Mouse (Mus musculus): ENCODE results near the gene Txnip.

DNA sequence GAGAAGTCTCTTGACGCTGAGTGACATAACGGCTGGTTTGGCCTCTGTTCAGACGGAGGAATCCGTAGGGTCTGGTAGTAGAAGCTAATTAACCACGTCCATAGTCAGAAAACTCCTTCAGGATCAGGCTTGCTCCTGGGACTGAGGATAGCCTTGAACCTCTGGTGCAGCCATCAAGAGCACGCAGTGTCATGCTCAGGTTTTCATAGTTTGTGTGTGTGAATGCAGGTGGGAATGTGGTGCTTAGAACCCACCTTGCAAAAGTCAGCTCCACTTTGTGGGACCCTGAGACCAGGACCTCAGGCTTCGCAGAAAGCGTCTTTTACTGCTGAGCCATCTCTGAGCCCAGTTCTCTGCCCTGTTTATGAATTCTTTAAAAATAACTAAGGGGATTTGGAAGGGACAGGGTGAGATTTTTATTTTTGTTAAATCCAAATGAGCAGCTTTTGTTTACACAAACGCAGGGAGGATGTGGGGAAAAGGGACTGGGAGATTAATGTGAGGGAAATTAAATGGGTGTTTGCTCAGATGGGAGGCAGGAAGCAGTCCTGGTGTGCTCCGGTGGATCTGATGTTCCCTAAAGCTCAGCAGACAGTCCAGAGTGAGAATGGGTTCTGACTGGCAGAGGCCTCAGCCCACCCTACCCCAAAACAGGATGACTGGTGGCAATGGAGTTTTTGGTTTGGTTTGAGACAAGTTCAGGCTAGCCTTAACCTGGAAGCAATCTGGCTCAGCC, 4.4 kb downstream of the Txnip start:
- TF ChIP-seq POLR2A (IDR thresholded peaks at IDR 0.05; ENCODE audit: insufficient read length, low read depth) (peak; percentile 51), CEBPB (IDR thresholded peaks at IDR 0.05; ENCODE audit: insufficient read depth, poor library complexity, severe bottlenecking) (no peak), REST (IDR thresholded peaks at IDR 0.05; ENCODE audit: insufficient read depth, insufficient read length) (no peak), E2F4 (IDR thresholded peaks at IDR 0.05; ENCODE audit: insufficient read depth) (no peak), USF1 (IDR thresholded peaks at IDR 0.05; ENCODE audit: low read depth) (no peak)

Measured in myocyte (in vitro differentiated cells).